Mouse (Mus musculus): ENCODE data around the gene Fscn1. TPM values are rescaled to one million over a fixed set of nuclear protein-coding genes. Genes with fewer than 3 reads are reported as not detected.

The Fscn1 gene
- total RNA-seq, 2 experiments from 2014 or later: 310 to 396 TPM

Other genes starting within 250 kb of the Fscn1 start
- gene Tnrc18, start 142.7 kb upstream of the Fscn1 start, total RNA-seq (2021): 100 to 1,000 TPM; 117 to 147 TPM
- gene Fbxl18, start 64.9 kb upstream of the Fscn1 start, total RNA-seq (2021): 10 to 100 TPM; 30.4 to 34.1 TPM
- 1,000 to 10,000 TPM; 2,229 to 2,541 TPM for gene Actb, start 53.6 kb upstream of the Fscn1 start, total RNA-seq (2021)
- gene Rnf216, start 152.7 kb downstream of the Fscn1 start, total RNA-seq (2021): 10 to 100 TPM; 37.4 to 45.4 TPM
- gene Olfr718-ps1, start 187.2 kb downstream of the Fscn1 start, total RNA-seq (2021): under 1 TPM in 1 of 2 experiments, not detected in 1; 0.18 TPM
- gene Rbak, start 220.4 kb downstream of the Fscn1 start, total RNA-seq (2021): 10 to 100 TPM; 13.3 to 13.8 TPM
- not detected for gene Spdye4b, start 220.7 kb downstream of the Fscn1 start, total RNA-seq (2021)